Mouse (Mus musculus) forebrain, embryonic 14.5 days (tissue): ENCODE measurements around the gene Ar. TPM values are rescaled to one million over a fixed set of nuclear protein-coding genes. Genes with fewer than 3 reads are reported as not detected.

Experiments used
- ATAC-seq: fragments of 200-750 bp; cut with Nextera tagmentation; 2 replicates; pipeline ENCODE4 v1.8.0; 2017; ENCODE audit warnings: mild to moderate bottlenecking, moderate library complexity
- DNase-seq: peaks from one replicate; pipeline ENCODE4 v3.0.0-alpha.2; 2015; ENCODE audit warnings: low spot score
- H3K27ac ChIP-seq: fragments of 300-500 bp; sonication (generic); 2 replicates; pipeline ENCODE4 v1.5.1; 2014; ENCODE audit warnings: low read depth, mild to moderate bottlenecking, control low read depth, low read length, moderate library complexity
- H3K27me3 ChIP-seq: fragments of 300-500 bp; sonication (generic); replicated peaks from 2 replicates; pipeline ENCODE4 v1.6.1; 2014; ENCODE audit warnings: low read length, control low read depth, mixed read lengths; ENCODE audit not compliant: control insufficient read depth, insufficient read depth
- H3K36me3 ChIP-seq: fragments of 300-500 bp; sonication (generic); 2 replicates; pipeline ENCODE4 v1.6.1; 2014; ENCODE audit warnings: low read length, control low read depth; ENCODE audit not compliant: control insufficient read depth, insufficient read depth
- H3K4me1 ChIP-seq: fragments of 300-500 bp; sonication (generic); 2 replicates; pipeline ENCODE4 v1.6.1; 2014; ENCODE audit warnings: antibody characterized with exemption, low read length, control low read depth; ENCODE audit not compliant: control insufficient read depth, insufficient read depth
- H3K4me2 ChIP-seq: fragments of 300-500 bp; sonication (generic); 2 replicates; pipeline ENCODE4 v1.6.1; 2014; ENCODE audit warnings: mild to moderate bottlenecking, control low read depth, low read length
- H3K4me3 ChIP-seq: fragments of 300-500 bp; sonication (generic); 2 replicates; pipeline ENCODE4 v1.5.1; 2014; ENCODE audit warnings: low read depth, low read length, control low read depth
- H3K9ac ChIP-seq: fragments of 300-500 bp; sonication (generic); 2 replicates; pipeline ENCODE4 v1.6.1; 2014; ENCODE audit warnings: mild to moderate bottlenecking, low read length, control low read depth, moderate library complexity
- H3K9me3 ChIP-seq: fragments of 300-500 bp; sonication (generic); replicated peaks from 2 replicates; pipeline ENCODE4 v1.6.1; 2016; ENCODE audit warnings: low read length, control low read depth, mixed read lengths; ENCODE audit not compliant: control insufficient read depth
- WGBS: fragments of 180-500 bp; shearing (Covaris S2); extraction: QIAGEN DNeasy Blood & Tissue Kit; methylation state at CpG from one replicate; pipeline ENCODE4 v1.1.7; 2014; 5-methylcytosine and 5-hydroxymethylcytosine counted together
- polyA plus RNA-seq: library from polyadenylated mRNA; unstranded; fragments of >200 nt; fragmentation: Nextera tagmentation; extraction: Ambion mirVana; gene quantifications from 2 replicates; pipeline ENCODE4 v1.2.1, GENCODE M21; 2014

Gene Ar
- polyA plus RNA-seq, 1 experiment from 2014 or later = 0.09 TPM

GRCm38 (mm10) chrX:98323105-98323504 is 174.5 kb downstream of the Ar start:
- 77% methylated on average over 2 of the region's 2 CpGs for WGBS
- H3K27me3 ChIP-seq = no peaks in the 10 kb centered on the region
- ATAC-seq = no peak
- H3K4me2 ChIP-seq = no peak overlapping the region
- no peaks in the 10 kb centered on the region for H3K36me3 ChIP-seq
- H3K9ac ChIP-seq = no peak overlapping the region
- H3K4me3 ChIP-seq = no peak overlapping the region
- H3K4me1 ChIP-seq = no peaks in the 10 kb centered on the region
- no peak for DNase-seq
- no peaks in the 10 kb centered on the region for H3K9me3 ChIP-seq
- no peak overlapping the region for H3K27ac ChIP-seq

GRCm38 (mm10) chrX:98347481-98347880 is 198.9 kb downstream of the Ar start:
- Histone ChIP-seq H3K9me3 (no peaks in the 10 kb centered on the region), H3K27me3 (no peaks in the 10 kb centered on the region), H3K4me1 (no peaks in the 10 kb centered on the region), H3K4me2 (no peak overlapping the region), H3K27ac (no peak overlapping the region), H3K36me3 (no peaks in the 10 kb centered on the region), H3K4me3 (no peak overlapping the region), H3K9ac (no peak overlapping the region)
- 67% methylated on average over 1 of the region's 1 CpGs for WGBS
- ATAC-seq = no peak
- no peak for DNase-seq

- no peak for DNase-seq
These were observed 199.5 kb downstream of the Ar start for GRCm38 (mm10) chrX:98348036-98348435.

More at GRCm38 (mm10) chrX:98348036-98348435, 199.5 kb downstream of the Ar start:
- no peaks in the 10 kb centered on the region for H3K36me3 ChIP-seq
- H3K9me3 ChIP-seq = no peaks in the 10 kb centered on the region
- ATAC-seq = no peak
- H3K4me3 ChIP-seq = no peak overlapping the region
- H3K4me2 ChIP-seq = no peak overlapping the region
- H3K9ac ChIP-seq = no peak overlapping the region
- no peaks in the 10 kb centered on the region for H3K27me3 ChIP-seq
- H3K27ac ChIP-seq = no peak overlapping the region
- 45% methylated on average over 4 of the region's 4 CpGs for WGBS
- H3K4me1 ChIP-seq = no peaks in the 10 kb centered on the region
